Mouse (Mus musculus) heart, adult 2 months (tissue): ENCODE results near the gene Olfr1500. TPM values are rescaled to one million over a fixed set of nuclear protein-coding genes. Genes with fewer than 3 reads are reported as not detected.
"Not testable (repeated sequence)": the region's sequence is repeated elsewhere in the genome, so short reads cannot be mapped to it uniquely, and the experiment has no call there.

Experiments
- DNase-seq, 2 experiments: peaks; one replicate each; pipeline ENCODE4 v3.0.0; 2021
- H3K27ac ChIP-seq: fragments of 200-600 bp; 2 replicates; pipeline ENCODE4 v1.8.1; 2022
- H3K27me3 ChIP-seq: fragments of 200-500 bp; 2 replicates; pipeline ENCODE4 v1.6.1; 2012; ENCODE audit warnings: mild to moderate bottlenecking, low read length, inconsistent platforms, mixed read lengths; ENCODE audit not compliant: control insufficient read depth, insufficient read depth
- H3K36me3 ChIP-seq: fragments of 200-500 bp; 2 replicates; pipeline ENCODE4 v1.6.1; 2012; ENCODE audit warnings: low read length, inconsistent platforms; ENCODE audit not compliant: control insufficient read depth, insufficient read depth
- H3K4me1 ChIP-seq: fragments of 200-500 bp; 2 replicates; pipeline ENCODE4 v1.6.1; 2011; ENCODE audit warnings: low read length; ENCODE audit not compliant: control insufficient read depth, insufficient read depth
- H3K4me3 ChIP-seq: fragments of 200-600 bp; 2 replicates; pipeline ENCODE4 v1.8.1; 2022
- H3K79me2 ChIP-seq: fragments of 200-500 bp; replicated peaks from 2 replicates; pipeline ENCODE4 v1.6.1; 2012; ENCODE audit warnings: mild to moderate bottlenecking, inconsistent platforms, low read length, moderate library complexity, mixed read lengths; ENCODE audit not compliant: control insufficient read depth, insufficient read depth
- H3K9ac ChIP-seq: fragments of 200-500 bp; 2 replicates; pipeline ENCODE4 v1.6.1; 2012; ENCODE audit warnings: low read depth, mild to moderate bottlenecking, control low read depth, inconsistent platforms, low read length, mixed read lengths
- CTCF ChIP-seq: fragments of 200-600 bp; IDR thresholded peaks from 2 replicates; pipeline ENCODE4 v1.8.1; 2022; ENCODE audit warnings: antibody characterized with exemption, mild to moderate bottlenecking, moderate library complexity
- EP300 ChIP-seq: fragments of 200-500 bp; IDR thresholded peaks from 2 replicates; pipeline ENCODE4 v1.6.1; 2011; ENCODE audit warnings: low read depth, low read length, control low read depth; ENCODE audit not compliant: insufficient read depth
- POLR2A ChIP-seq: fragments of 200-500 bp; IDR thresholded peaks from 2 replicates; pipeline ENCODE4 v1.6.1; 2011; ENCODE audit warnings: mild to moderate bottlenecking, low read depth, low read length, control low read depth; ENCODE audit not compliant: insufficient read depth
- WGBS: fragments of 180-500 bp; shearing (Covaris S2); methylation state at CpG from one replicate; pipeline ENCODE4 v1.1.7; 2018; 5-methylcytosine and 5-hydroxymethylcytosine counted together
- intact Hi-C: fragments of 180-260 bp; cut with DNase I; formaldehyde crosslinking; loops from one replicate; pipeline ENCODE4 v1.15.1; 2025
- polyA plus RNA-seq: library from polyadenylated mRNA; depleted of rRNA; stranded (reverse); fragments of >200 nt; gene quantifications from 2 replicates; pipeline ENCODE4 v1.2.3, GENCODE M21; 2012; rRNA removed
- total RNA-seq, 2 experiments: library from RNA; stranded (reverse); gene quantifications; 2 replicates each; pipeline ENCODE4 v1.2.3; 2021

Gene Olfr1500
- total and polyA plus RNA-seq, 3 experiments: not detected

GRCm38 (mm10) chr19:13812823-13813222 lies 17.5 kb downstream of the Olfr1500 start:
- Histone ChIP-seq H3K79me2 (no peaks in the 10 kb centered on the region), H3K4me1 (no peaks in the 10 kb centered on the region), H3K27ac (no peak overlapping the region), H3K27me3 (no peaks in the 10 kb centered on the region), H3K36me3 (no peaks in the 10 kb centered on the region), H3K4me3 (no peak overlapping the region), H3K9ac (no peak overlapping the region)
- TF ChIP-seq EP300: no peak
- no peak for TF ChIP-seq POLR2A
- peak; percentile 33 for TF ChIP-seq CTCF
- 55% methylated on average over 2 of the region's 2 CpGs for WGBS
- intact Hi-C loops: no loop called here
- no peak for DNase-seq

GRCm38 (mm10) chr19:13805486-13805885 lies 24.8 kb downstream of the Olfr1500 start:
- H3K27me3 ChIP-seq, H3K4me3 ChIP-seq, DNase-seq, H3K27ac ChIP-seq, H3K36me3 ChIP-seq, H3K4me1 ChIP-seq, H3K79me2 ChIP-seq, intact Hi-C loops, H3K9ac ChIP-seq: not testable (repeated sequence)
- WGBS: 37% methylated on average over 1 of the region's 1 CpGs

GRCm38 (mm10) chr19:13798102-13798501 lies 32.2 kb downstream of the Olfr1500 start, which contains the start of gene Olfr1497:
Gene Olfr1497 (minus strand): TSS chr19:13798202.
- no peaks in the 10 kb centered on the region for H3K4me1 ChIP-seq
- no peak for TF ChIP-seq POLR2A
- TF ChIP-seq EP300: no peak
- no peak for TF ChIP-seq CTCF
- no peak within 1 kb of the TSS for H3K27ac ChIP-seq
- H3K79me2 ChIP-seq: no peaks in the 10 kb centered on the region
- H3K36me3 ChIP-seq: no peaks in the 10 kb centered on the region
- intact Hi-C loops: no loop called here
- H3K4me3 ChIP-seq: no peak within 1 kb of the TSS
- no peaks in the 10 kb centered on the region for H3K27me3 ChIP-seq
- no peak within 1 kb of the TSS for H3K9ac ChIP-seq
- DNase-seq: no peak

GRCm38 (mm10) chr19:13777578-13777977 lies 52.7 kb downstream of the Olfr1500 start, which contains the start of gene Olfr1496:
Gene Olfr1496 (plus strand): TSS chr19:13777878.
- no peak for DNase-seq
- intact Hi-C loops: no loop called here
- Histone ChIP-seq H3K36me3 (no peaks in the 10 kb centered on the region), H3K79me2 (no peaks in the 10 kb centered on the region), H3K9ac (no peak within 1 kb of the TSS), H3K27ac (no peak within 1 kb of the TSS), H3K4me3 (no peak within 1 kb of the TSS), H3K4me1 (no peaks in the 10 kb centered on the region), H3K27me3 (no peaks in the 10 kb centered on the region)
- 69% methylated on average over 1 of the region's 1 CpGs for WGBS
- TF ChIP-seq POLR2A (no peak), EP300 (no peak), CTCF (no peak)

Other genes with a start within 250 kb of the Olfr1500 start
- not detected for gene Olfr1484, start 247.0 kb downstream of the Olfr1500 start, total RNA-seq
- gene Olfr1484, start 247.0 kb downstream of the Olfr1500 start, polyA plus RNA-seq: not detected in 2 replicates
- gene Olfr1487, start 213.1 kb downstream of the Olfr1500 start, total RNA-seq: not detected
- not detected in 2 replicates for gene Olfr1487, start 213.1 kb downstream of the Olfr1500 start, polyA plus RNA-seq
- not detected for gene Olfr1489, start 198.9 kb downstream of the Olfr1500 start, total RNA-seq
- gene Olfr1489, start 198.9 kb downstream of the Olfr1500 start, polyA plus RNA-seq: not detected in 2 replicates
- gene Olfr1490, start 179.4 kb downstream of the Olfr1500 start, total RNA-seq: not detected
- not detected in 2 replicates for gene Olfr1490, start 179.4 kb downstream of the Olfr1500 start, polyA plus RNA-seq
- gene Olfr1491, start 133.2 kb downstream of the Olfr1500 start, total RNA-seq: not detected
- gene Olfr1491, start 133.2 kb downstream of the Olfr1500 start, polyA plus RNA-seq: not detected in 2 replicates
- not detected for gene Olfr1493-ps1, start 107.2 kb downstream of the Olfr1500 start, total RNA-seq
- not detected in 2 replicates for gene Olfr1493-ps1, start 107.2 kb downstream of the Olfr1500 start, polyA plus RNA-seq
- gene Olfr1494, start 90.8 kb downstream of the Olfr1500 start, total RNA-seq: not detected
- gene Olfr1494, start 90.8 kb downstream of the Olfr1500 start, polyA plus RNA-seq: not detected in 2 replicates
- not detected for gene Olfr1495, start 65.9 kb downstream of the Olfr1500 start, total RNA-seq
- gene Olfr1495, start 65.9 kb downstream of the Olfr1500 start, polyA plus RNA-seq: not detected in 2 replicates
- gene Olfr1496, start 52.6 kb downstream of the Olfr1500 start, total RNA-seq: not detected
- not detected in 2 replicates for gene Olfr1496, start 52.6 kb downstream of the Olfr1500 start, polyA plus RNA-seq
- gene Olfr1497, start 32.3 kb downstream of the Olfr1500 start, total RNA-seq: not detected
- not detected in 2 replicates for gene Olfr1497, start 32.3 kb downstream of the Olfr1500 start, polyA plus RNA-seq
- not detected for gene Olfr1499, start 11.0 kb downstream of the Olfr1500 start, total RNA-seq
- not detected in 2 replicates for gene Olfr1499, start 11.0 kb downstream of the Olfr1500 start, polyA plus RNA-seq
- gene Olfr1501, start 20.2 kb upstream of the Olfr1500 start, total RNA-seq: not detected
- gene Olfr1501, start 20.2 kb upstream of the Olfr1500 start, polyA plus RNA-seq: not detected in 2 replicates
- gene Olfr1502, start 31.3 kb upstream of the Olfr1500 start, total RNA-seq: not detected
- not detected in 2 replicates for gene Olfr1502, start 31.3 kb upstream of the Olfr1500 start, polyA plus RNA-seq
- gene Olfr1504, start 67.4 kb upstream of the Olfr1500 start, total RNA-seq: not detected
- gene Olfr1504, start 67.4 kb upstream of the Olfr1500 start, polyA plus RNA-seq: not detected in 2 replicates
- not detected for gene Olfr1505, start 83.0 kb upstream of the Olfr1500 start, total RNA-seq
- gene Olfr1505, start 83.0 kb upstream of the Olfr1500 start, polyA plus RNA-seq: not detected in 2 replicates